Mouse (Mus musculus): ENCODE measurements around the gene Aqp9. TPM values are rescaled to one million over a fixed set of nuclear protein-coding genes. Genes with fewer than 3 reads are reported as not detected.

Gene Aqp9
- polyA plus RNA-seq, 1 experiment from 2014 or later, result 0.36 TPM

DNA sequence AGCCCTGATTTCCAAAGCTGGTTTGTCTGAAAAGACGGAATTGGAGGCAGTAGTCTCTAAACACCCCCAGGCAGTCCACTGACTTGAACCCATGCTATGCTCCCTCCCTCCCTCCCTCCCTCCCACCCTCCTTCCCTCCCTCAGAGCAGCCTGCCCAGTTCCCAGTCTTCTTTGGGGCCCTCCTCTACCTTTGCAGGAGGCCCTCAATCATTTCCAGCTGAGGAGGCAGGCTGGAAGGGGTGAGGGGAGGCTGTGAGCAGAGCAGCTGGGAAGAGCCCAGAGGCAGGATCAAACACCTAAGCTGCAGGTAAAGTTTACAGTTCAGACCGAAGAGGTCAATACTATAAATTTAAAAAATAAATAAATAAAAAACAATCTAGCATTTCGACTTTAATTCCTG lies 4.1 kb downstream of the Aqp9 start:
- Histone ChIP-seq H3K9me3 (replicated peaks; ENCODE audit: control insufficient read depth, low read length) (no peaks in the 10 kb centered on the region), H3K27me3 (ENCODE audit: control insufficient read depth, insufficient read depth, low read length) (no peaks in the 10 kb centered on the region), H3K4me1 (ENCODE audit: control insufficient read depth, insufficient read depth, low read length) (no peaks in the 10 kb centered on the region), H3K4me2 (no peak overlapping the region), H3K9ac (ENCODE audit: low read depth, low read length) (no peak overlapping the region), H3K36me3 (ENCODE audit: control insufficient read depth, insufficient read depth, low read length) (no peaks in the 10 kb centered on the region), H3K27ac (ENCODE audit: low read depth, low read length) (no peak overlapping the region), H3K4me3 (ENCODE audit: low read depth, low read length) (no peak overlapping the region)
- no peak for ATAC-seq (replicated peaks; ENCODE audit: insufficient number of reproducible peaks, low FRiP score, low TSS enrichment)
- WGBS (ENCODE audit: insufficient replicate concordance), result 72% methylated on average over 3 of the region's 3 CpGs

DNA sequence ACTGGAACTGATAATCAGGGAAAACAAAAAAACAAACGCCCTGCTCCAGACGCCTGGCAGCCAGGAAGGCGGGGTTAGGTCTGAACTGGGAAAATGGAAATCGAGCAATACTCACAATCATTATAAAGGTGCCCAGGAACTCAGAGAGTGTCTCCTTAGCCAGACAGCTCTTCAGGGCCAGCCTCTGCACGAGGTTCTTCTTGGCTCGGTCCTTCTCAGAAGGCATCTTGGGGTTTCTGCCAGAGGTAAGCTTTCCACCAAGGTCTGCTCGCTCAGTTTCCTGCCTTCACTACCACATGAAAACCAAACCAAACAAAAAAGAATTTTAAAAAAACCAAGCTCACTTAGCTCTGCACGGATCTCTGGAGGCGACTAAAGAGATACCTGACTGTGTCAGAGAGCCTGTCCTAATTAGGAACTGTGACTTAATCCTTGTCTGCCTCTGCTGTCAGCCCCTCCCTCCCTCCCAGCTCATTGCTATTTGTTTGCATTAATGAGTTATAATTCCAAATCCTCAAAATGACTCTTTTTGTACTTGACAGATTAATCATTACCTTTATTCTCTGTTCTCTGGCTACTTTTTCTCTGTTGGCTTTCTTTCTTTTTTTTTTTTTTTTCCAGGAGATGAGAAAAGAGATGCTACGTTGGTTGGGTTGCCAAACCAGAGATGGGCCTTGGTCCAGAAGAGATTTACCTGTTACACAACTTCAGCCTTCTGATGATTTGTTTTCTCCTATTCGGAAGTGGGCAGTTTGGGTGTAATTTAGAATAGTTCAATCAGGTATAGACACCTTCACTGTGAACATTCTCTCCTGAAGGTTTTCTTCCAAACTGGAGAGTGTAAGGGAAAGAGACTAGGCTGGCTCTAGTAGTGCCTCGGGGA lies 5.4 kb downstream of the Aqp9 start:
- H3K4me3 ChIP-seq (ENCODE audit: low read depth, low read length), result no peak overlapping the region
- no peaks in the 10 kb centered on the region for H3K9me3 ChIP-seq (replicated peaks; ENCODE audit: control insufficient read depth, low read length)
- no peak overlapping the region for H3K9ac ChIP-seq (ENCODE audit: low read depth, low read length)
- H3K27ac ChIP-seq (ENCODE audit: low read depth, low read length), result no peak overlapping the region
- no peaks in the 10 kb centered on the region for H3K27me3 ChIP-seq (ENCODE audit: control insufficient read depth, insufficient read depth, low read length)
- no peak overlapping the region for H3K4me2 ChIP-seq
- no peak for ATAC-seq (replicated peaks; ENCODE audit: insufficient number of reproducible peaks, low FRiP score, low TSS enrichment)
- no peaks in the 10 kb centered on the region for H3K36me3 ChIP-seq (ENCODE audit: control insufficient read depth, insufficient read depth, low read length)
- 53% methylated on average over 12 of the region's 12 CpGs for WGBS (ENCODE audit: insufficient replicate concordance)
- H3K4me1 ChIP-seq (ENCODE audit: control insufficient read depth, insufficient read depth, low read length), result no peaks in the 10 kb centered on the region

DNA sequence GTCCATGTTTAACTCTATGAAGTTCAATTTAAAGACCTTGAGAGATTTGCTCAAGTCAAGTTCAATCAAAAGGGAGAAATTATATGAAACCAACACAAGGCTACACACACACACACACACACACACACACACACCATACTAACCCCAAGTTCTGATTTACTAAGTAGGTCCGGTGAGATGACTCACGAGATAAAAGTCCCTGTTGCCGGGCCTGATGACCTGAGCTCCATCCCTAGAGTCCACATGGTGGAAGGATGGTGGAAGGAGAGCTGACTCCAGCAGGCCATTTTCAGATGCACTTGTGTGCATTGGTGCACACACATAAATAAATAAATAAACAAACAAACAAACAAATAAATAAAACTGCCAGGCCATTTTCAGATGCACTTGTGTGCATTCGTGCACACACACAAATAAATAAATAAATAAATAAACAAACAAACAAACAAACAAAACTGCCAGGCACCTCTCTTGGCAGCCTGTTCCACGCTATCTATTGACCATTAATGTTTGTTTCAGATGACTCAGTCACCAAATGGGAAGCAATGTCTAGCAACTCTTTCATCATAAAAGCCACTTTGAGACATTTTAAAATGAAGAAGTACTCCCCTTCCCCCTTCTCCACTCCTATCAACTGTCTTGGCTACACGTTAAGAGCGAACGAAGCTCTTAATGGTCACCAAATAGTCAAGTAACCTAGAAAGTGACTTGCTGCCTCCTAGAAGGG lies 6.2 kb downstream of the Aqp9 start:
- no peak overlapping the region for H3K4me2 ChIP-seq
- H3K9ac ChIP-seq (ENCODE audit: low read depth, low read length), result no peak overlapping the region
- H3K27ac ChIP-seq (ENCODE audit: low read depth, low read length), result no peak overlapping the region
- no peak for ATAC-seq (replicated peaks; ENCODE audit: insufficient number of reproducible peaks, low FRiP score, low TSS enrichment)
- 71% methylated on average over 8 of the region's 8 CpGs for WGBS (ENCODE audit: insufficient replicate concordance)
- H3K27me3 ChIP-seq (ENCODE audit: control insufficient read depth, insufficient read depth, low read length), result no peaks in the 10 kb centered on the region
- H3K4me3 ChIP-seq (ENCODE audit: low read depth, low read length), result no peak overlapping the region
- no peaks in the 10 kb centered on the region for H3K36me3 ChIP-seq (ENCODE audit: control insufficient read depth, insufficient read depth, low read length)
- H3K4me1 ChIP-seq (ENCODE audit: control insufficient read depth, insufficient read depth, low read length), result no peaks in the 10 kb centered on the region
- H3K9me3 ChIP-seq (replicated peaks; ENCODE audit: control insufficient read depth, low read length), result no peaks in the 10 kb centered on the region

DNA sequence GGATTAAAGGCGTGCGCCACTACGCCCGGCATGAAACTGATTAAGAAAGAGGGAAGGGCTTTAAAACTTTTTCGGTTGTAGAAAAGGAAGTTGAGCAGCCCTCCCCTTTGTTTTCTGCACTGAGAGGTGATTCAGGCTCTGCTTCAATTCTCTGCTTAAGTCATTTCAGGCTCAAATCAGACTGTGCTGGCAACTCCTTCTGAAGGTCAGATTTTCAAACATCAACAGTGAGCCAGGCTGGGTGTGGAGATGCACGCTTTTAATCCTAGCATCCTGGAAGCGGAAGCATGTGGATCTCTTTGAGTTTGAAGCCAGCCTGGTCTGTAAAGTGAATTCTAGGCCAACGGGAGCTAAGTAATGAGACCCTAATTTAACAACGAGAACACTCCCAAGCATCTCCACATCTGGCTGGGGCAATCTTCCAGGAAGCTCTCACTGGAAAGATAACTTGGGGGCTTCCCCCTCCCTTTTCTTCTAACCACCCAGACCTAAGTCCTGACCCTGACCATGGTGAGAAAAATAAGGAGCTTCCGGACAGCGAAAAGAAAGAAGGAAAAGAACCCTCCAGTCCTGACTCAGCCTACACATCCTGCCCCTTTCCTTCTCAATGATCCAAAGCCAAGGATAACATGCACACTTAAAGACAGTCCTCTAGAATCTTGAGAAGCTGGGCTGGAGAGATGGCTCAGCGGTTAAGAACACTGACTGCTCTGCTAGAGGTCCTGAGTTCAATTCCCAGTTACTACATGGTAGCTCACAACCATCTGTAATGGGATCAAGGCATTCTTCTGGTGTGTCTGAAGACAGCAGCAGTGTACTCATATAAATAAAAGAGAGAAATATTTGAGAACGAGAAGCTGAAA lies 7.4 kb downstream of the Aqp9 start:
- no peak for ATAC-seq (replicated peaks; ENCODE audit: insufficient number of reproducible peaks, low FRiP score, low TSS enrichment)

DNA sequence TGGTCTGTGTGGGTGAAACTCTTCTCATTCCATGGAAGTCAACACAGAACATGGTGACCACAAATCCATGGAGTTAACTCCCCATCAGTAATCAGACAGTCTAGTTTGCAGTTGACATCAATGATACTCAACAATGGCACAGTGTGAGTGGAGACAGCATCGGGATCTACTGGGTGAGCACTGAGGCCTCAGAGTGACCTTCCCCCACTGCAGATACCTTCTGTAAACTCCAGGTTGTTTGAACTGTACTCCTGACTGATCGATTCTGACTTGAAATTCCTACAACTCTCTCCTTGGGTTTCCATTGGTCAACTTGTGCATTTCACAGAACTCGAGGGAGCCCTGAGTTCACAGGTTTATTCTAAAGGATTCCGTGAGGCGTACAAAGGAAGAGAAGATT lies 8.8 kb downstream of the Aqp9 start:
- Histone ChIP-seq H3K9me3 (replicated peaks; ENCODE audit: control insufficient read depth, low read length) (no peaks in the 10 kb centered on the region), H3K36me3 (ENCODE audit: control insufficient read depth, insufficient read depth, low read length) (no peaks in the 10 kb centered on the region), H3K4me3 (ENCODE audit: low read depth, low read length) (no peak overlapping the region), H3K27me3 (ENCODE audit: control insufficient read depth, insufficient read depth, low read length) (no peaks in the 10 kb centered on the region), H3K9ac (ENCODE audit: low read depth, low read length) (no peak overlapping the region), H3K27ac (ENCODE audit: low read depth, low read length) (no peak overlapping the region), H3K4me1 (ENCODE audit: control insufficient read depth, insufficient read depth, low read length) (no peaks in the 10 kb centered on the region), H3K4me2 (no peak overlapping the region)
- ATAC-seq (replicated peaks; ENCODE audit: insufficient number of reproducible peaks, low FRiP score, low TSS enrichment), result no peak
- WGBS (ENCODE audit: insufficient replicate concordance), result 84% methylated on average over 5 of the region's 5 CpGs

More for the DNA sequence above, 7.4 kb downstream of the Aqp9 start:
- Histone ChIP-seq H3K9me3 (replicated peaks; ENCODE audit: control insufficient read depth, low read length) (no peaks in the 10 kb centered on the region), H3K9ac (ENCODE audit: low read depth, low read length) (no peak overlapping the region), H3K27me3 (ENCODE audit: control insufficient read depth, insufficient read depth, low read length) (no peaks in the 10 kb centered on the region), H3K27ac (ENCODE audit: low read depth, low read length) (no peak overlapping the region), H3K36me3 (ENCODE audit: control insufficient read depth, insufficient read depth, low read length) (no peaks in the 10 kb centered on the region), H3K4me2 (no peak overlapping the region), H3K4me1 (ENCODE audit: control insufficient read depth, insufficient read depth, low read length) (no peaks in the 10 kb centered on the region), H3K4me3 (ENCODE audit: low read depth, low read length) (no peak overlapping the region)
- 84% methylated on average over 13 of the region's 13 CpGs for WGBS (ENCODE audit: insufficient replicate concordance)

DNA sequence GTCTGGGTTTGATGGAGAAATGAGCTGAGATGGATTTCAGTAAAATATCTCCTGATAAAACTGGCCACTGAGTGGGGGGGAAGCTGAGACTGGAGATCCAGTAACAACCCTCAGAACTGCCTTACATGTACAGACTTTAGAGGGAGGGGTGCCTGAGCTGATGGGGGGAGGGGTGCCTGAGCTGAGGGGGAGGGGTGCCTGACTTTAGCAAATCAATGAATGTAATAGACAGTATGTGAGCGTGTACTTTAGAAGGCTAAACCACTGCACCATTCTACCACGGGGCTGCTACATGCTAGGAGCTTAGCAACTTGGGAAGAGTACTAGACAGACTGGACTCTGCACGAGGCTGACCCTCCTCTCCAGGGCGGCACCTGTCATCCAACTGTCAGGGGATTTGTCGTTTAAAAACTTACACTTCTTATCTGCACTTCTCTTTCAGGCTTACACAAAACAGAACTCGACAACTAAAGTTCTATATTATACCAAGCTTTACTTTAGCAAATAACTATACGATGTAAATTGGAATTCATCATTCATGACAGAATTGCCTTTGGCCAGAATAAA lies 9.3 kb downstream of the Aqp9 start:
- ATAC-seq (replicated peaks; ENCODE audit: insufficient number of reproducible peaks, low FRiP score, low TSS enrichment), result no peak
- Histone ChIP-seq H3K4me2 (no peak overlapping the region), H3K27me3 (ENCODE audit: control insufficient read depth, insufficient read depth, low read length) (no peaks in the 10 kb centered on the region), H3K9ac (ENCODE audit: low read depth, low read length) (no peak overlapping the region), H3K4me1 (ENCODE audit: control insufficient read depth, insufficient read depth, low read length) (no peaks in the 10 kb centered on the region), H3K27ac (ENCODE audit: low read depth, low read length) (no peak overlapping the region), H3K9me3 (replicated peaks; ENCODE audit: control insufficient read depth, low read length) (no peaks in the 10 kb centered on the region), H3K4me3 (ENCODE audit: low read depth, low read length) (no peak overlapping the region), H3K36me3 (ENCODE audit: control insufficient read depth, insufficient read depth, low read length) (no peaks in the 10 kb centered on the region)
- 55% methylated on average over 7 of the region's 7 CpGs for WGBS (ENCODE audit: insufficient replicate concordance)

DNA sequence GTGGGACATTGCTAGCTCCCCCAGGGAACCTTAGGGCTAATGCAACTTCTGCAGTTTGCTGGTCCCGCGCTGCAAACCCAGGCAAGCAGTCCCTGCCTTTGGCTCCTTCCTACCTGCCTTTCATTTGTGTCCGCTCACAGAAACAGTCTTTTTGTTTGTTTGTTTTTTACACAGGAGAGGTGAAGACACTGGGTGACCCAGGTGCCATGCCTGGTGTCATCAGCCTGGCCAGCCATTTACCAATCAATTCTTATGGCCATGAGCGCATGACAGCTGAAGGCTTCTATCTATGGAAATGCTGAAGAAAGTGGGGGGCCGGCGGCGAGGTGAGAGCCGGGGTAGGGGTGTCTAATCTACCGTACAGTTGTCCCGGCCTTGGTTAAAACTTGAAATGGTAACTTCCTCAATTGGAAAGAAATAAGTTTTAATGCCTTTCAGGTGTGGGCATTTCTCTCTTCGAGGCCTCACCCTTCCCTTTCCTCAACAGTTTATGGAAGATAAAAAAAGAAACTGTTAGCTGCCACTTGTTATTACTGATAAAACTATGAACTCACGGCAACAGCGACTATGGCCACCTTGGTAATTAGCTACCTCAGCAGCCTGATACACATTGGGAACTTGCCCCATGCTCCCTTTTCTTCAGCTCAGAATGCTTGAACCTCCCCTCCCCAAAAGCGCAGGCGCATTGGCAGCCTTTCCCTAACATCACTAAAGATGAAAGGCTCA lies 10.4 kb downstream of the Aqp9 start:
- H3K4me1 ChIP-seq (ENCODE audit: control insufficient read depth, insufficient read depth, low read length), result no peaks in the 10 kb centered on the region

More for the DNA sequence above, 10.4 kb downstream of the Aqp9 start:
- no peaks in the 10 kb centered on the region for H3K9me3 ChIP-seq (replicated peaks; ENCODE audit: control insufficient read depth, low read length)
- ATAC-seq (replicated peaks; ENCODE audit: insufficient number of reproducible peaks, low FRiP score, low TSS enrichment), result no peak
- no peak overlapping the region for H3K27ac ChIP-seq (ENCODE audit: low read depth, low read length)
- H3K27me3 ChIP-seq (ENCODE audit: control insufficient read depth, insufficient read depth, low read length), result no peaks in the 10 kb centered on the region
- no peak overlapping the region for H3K9ac ChIP-seq (ENCODE audit: low read depth, low read length)
- H3K36me3 ChIP-seq (ENCODE audit: control insufficient read depth, insufficient read depth, low read length), result no peaks in the 10 kb centered on the region
- no peak overlapping the region for H3K4me3 ChIP-seq (ENCODE audit: low read depth, low read length)
- WGBS (ENCODE audit: insufficient replicate concordance), result 78% methylated on average over 15 of the region's 15 CpGs
- no peak overlapping the region for H3K4me2 ChIP-seq

Measured in heart, embryonic 11.5 days (tissue).